ENCODE assay signal across 27 mouse cellular contexts in the genomic region with DNA sequence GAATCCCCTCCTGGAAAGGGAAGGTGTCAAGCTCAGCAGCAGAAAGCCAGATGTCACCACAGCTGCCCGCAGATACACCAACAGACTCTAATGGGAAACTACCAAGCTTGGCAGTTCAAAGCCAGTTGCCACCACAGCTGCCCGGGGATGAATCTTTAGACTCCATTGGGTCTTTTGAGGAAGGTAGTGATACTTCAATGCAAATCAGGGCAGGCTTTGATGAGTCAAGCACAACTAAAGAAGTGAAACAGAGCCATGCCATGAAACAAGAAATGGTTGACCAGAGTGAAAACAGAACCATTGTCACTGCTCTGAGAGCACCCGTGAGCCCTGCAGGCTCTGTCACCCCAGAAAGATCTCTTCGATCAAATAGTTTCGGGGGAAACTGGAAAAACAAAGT. TPM values are rescaled to one million over a fixed set of nuclear protein-coding genes. Genes with fewer than 3 reads are reported as not detected.
DNase-seq lines count a peak whose midpoint lies in the region; ATAC-seq and TF ChIP-seq lines count a peak whose summit lies in the region.
"Had no signal": no experiment of that assay in that cellular context is flagged by ENCODE, and none has a peak within 500 bp of the region (broad histone marks: within the 10 kb centered on the region; RNA-seq: fewer than 3 reads in every experiment).

No protein-coding gene starts in this region.

- H3K4me3 ChIP-seq in midbrain, embryonic 11.5 days (ENCODE audit: low read depth, low read length): no peak overlapping the region
- no peak overlapping the region for H3K4me3 ChIP-seq in midbrain, embryonic 13.5 days (replicated peaks)
- peak overlapping the region; percentile 76 for H3K4me3 ChIP-seq in testis, adult 2 months (ENCODE audit: control insufficient read depth, low read depth, low read length)
- H3K4me3 ChIP-seq: heart, embryonic 12.5 days; heart, embryonic 15.5 days; hindbrain, embryonic 13.5 days had no signal

- WGBS in midbrain, embryonic 11.5 days: 96% methylated on average over 5 of the region's 5 CpGs
- 94% methylated on average over 5 of the region's 5 CpGs for WGBS in midbrain, embryonic 13.5 days

- TF ChIP-seq POLR2A in testis, adult 2 months (IDR thresholded peaks at IDR 0.05; ENCODE audit: control insufficient read depth, low read depth, low read length): no peak

- no peak overlapping the region for H3K9ac ChIP-seq in midbrain, embryonic 11.5 days (ENCODE audit: low read length)
- H3K9ac ChIP-seq in midbrain, embryonic 13.5 days (replicated peaks): no peak overlapping the region
- H3K9ac ChIP-seq: forebrain, postnatal 0 days; heart, embryonic 12.5 days; heart, embryonic 15.5 days; hindbrain, embryonic 13.5 days had no signal

- DNase-seq in midbrain, embryonic 11.5 days (ENCODE audit: low spot score, missing footprints): peak; percentile 44
- DNase-seq in testis, postnatal 14 days (ENCODE audit: low spot score): no peak
- no peak for DNase-seq in cerebellum, adult 18-20 months
- no peak for DNase-seq in yolk sac, embryonic 10.5 days (ENCODE audit: low spot score)
- no peak for DNase-seq in frontal cortex, postnatal 14 days (ENCODE audit: low spot score in 2 of 2)
- DNase-seq: adrenal gland, postnatal 14 days; cerebellum, adult 11 months; cerebellum, adult 8-10 months; cerebellum, postnatal 14 days; forebrain, postnatal 0 days; gastrocnemius, postnatal 25 days; heart, adult 18-20 months; heart, postnatal 10 days; heart, postnatal 36 days had no signal

- peaks cover 8% of the 10 kb centered on the region for H3K4me1 ChIP-seq in midbrain, embryonic 11.5 days (ENCODE audit: control insufficient read depth, insufficient read depth, low read length)
- H3K4me1 ChIP-seq in midbrain, embryonic 13.5 days (replicated peaks): peaks cover 18% of the 10 kb centered on the region
- H3K4me1 ChIP-seq in testis, adult 2 months (ENCODE audit: control insufficient read depth, insufficient read depth, low read length): peaks cover 9% of the 10 kb centered on the region

- ATAC-seq in midbrain, embryonic 11.5 days (ENCODE audit: low FRiP score): no peak
- no peak for ATAC-seq in midbrain, embryonic 13.5 days
- peak; percentile 50 for ATAC-seq in megakaryocyte, adult 5-6 weeks (ENCODE audit: poor library complexity, severe bottlenecking)
- ATAC-seq: CD4-positive, CD25-positive, alpha-beta regulatory T cell, adult 4 months; forebrain, embryonic 14.5 days; forebrain, postnatal 0 days; hindbrain, embryonic 16.5 days; Patski had no signal

- no peak overlapping the region for H3K27ac ChIP-seq in midbrain, embryonic 11.5 days (ENCODE audit: low read depth, low read length)
- H3K27ac ChIP-seq in midbrain, embryonic 13.5 days: no peak overlapping the region
- no peak overlapping the region for H3K27ac ChIP-seq in testis, adult 2 months (ENCODE audit: control insufficient read depth, insufficient read depth, low read depth, low read length)
- H3K27ac ChIP-seq: heart, embryonic 15.5 days; hindbrain, embryonic 10.5 days; hindbrain, embryonic 13.5 days had no signal

- no peak for TF ChIP-seq CTCF in testis, adult 2 months (IDR thresholded peaks at IDR 0.05; ENCODE audit: control insufficient read depth, insufficient read depth, insufficient replicate concordance, low read depth, low read length)

- H3K36me3 ChIP-seq in midbrain, embryonic 11.5 days (ENCODE audit: control insufficient read depth, insufficient read depth, low read length): peaks cover 3% of the 10 kb centered on the region; the same call in 1 of the 2 replicates
- H3K36me3 ChIP-seq in midbrain, embryonic 13.5 days: peaks cover 18% of the 10 kb centered on the region
- H3K36me3 ChIP-seq in testis, adult 2 months (ENCODE audit: control insufficient read depth, insufficient read depth, low read length): no peaks in the 10 kb centered on the region; the same call in 1 of the 2 replicates
- H3K36me3 ChIP-seq: G1E had no signal

- H3K4me2 ChIP-seq in midbrain, embryonic 11.5 days: no peak overlapping the region
- H3K4me2 ChIP-seq in midbrain, embryonic 13.5 days (replicated peaks): no peak overlapping the region
- H3K4me2 ChIP-seq: heart, embryonic 12.5 days; heart, embryonic 15.5 days; hindbrain, embryonic 13.5 days had no signal

- H3K27me3 ChIP-seq in midbrain, embryonic 11.5 days (ENCODE audit: control insufficient read depth, insufficient read depth, low read length): no peaks in the 10 kb centered on the region
- peaks cover 21% of the 10 kb centered on the region for H3K27me3 ChIP-seq in midbrain, embryonic 13.5 days
- H3K27me3 ChIP-seq in testis, adult 2 months (ENCODE audit: control insufficient read depth, insufficient read depth, low read length): no peaks in the 10 kb centered on the region
- H3K27me3 ChIP-seq: heart, embryonic 12.5 days; heart, embryonic 15.5 days had no signal

- H3K9me3 ChIP-seq in midbrain, embryonic 11.5 days (ENCODE audit: control insufficient read depth, low read length): peaks cover 18% of the 10 kb centered on the region
- H3K9me3 ChIP-seq in midbrain, embryonic 13.5 days: peaks cover 21% of the 10 kb centered on the region
- H3K9me3 ChIP-seq: heart, embryonic 15.5 days had no signal

RNA-seq across cellular contexts. Expression of a gene that starts 1.8 kb away (rescaled TPM):
- 8.5 and 10.4 TPM in 2 replicates for polyA plus RNA-seq in midbrain, embryonic 11.5 days (2014; fragmentation: Nextera tagmentation; extraction: Ambion mirVana)
- polyA plus RNA-seq in midbrain, embryonic 13.5 days (2015; fragmentation: Nextera tagmentation; extraction: Ambion mirVana): 8.5 and 8.7 TPM in 2 replicates
- polyA plus RNA-seq in testis, adult 2 months (2012; rRNA removed): 14.0 and 15.0 TPM in 2 replicates
- total RNA-seq in megakaryocyte, adult 5-6 weeks (2015): 2.7 and 4.6 TPM in 2 replicates
- 2.3 and 3.5 TPM in 2 replicates for total RNA-seq in megakaryocyte, adult 5-6 weeks (2017)
- polyA plus RNA-seq: C2C12, G1E, Patski had no signal

RNA-seq across cellular contexts. Expression of a gene that starts 58.4 kb away (rescaled TPM):
- 18.0 and 20.6 TPM in 2 replicates for polyA plus RNA-seq in midbrain, embryonic 11.5 days (2014; fragmentation: Nextera tagmentation; extraction: Ambion mirVana)
- 21.9 and 24.2 TPM in 2 replicates for polyA plus RNA-seq in midbrain, embryonic 13.5 days (2015; fragmentation: Nextera tagmentation; extraction: Ambion mirVana)
- 95.4 and 112 TPM in 2 replicates for polyA plus RNA-seq in testis, adult 2 months (2012; rRNA removed)
- 33.0 and 33.3 TPM in 2 replicates for total RNA-seq in megakaryocyte, adult 5-6 weeks (2015)
- 15.8 and 18.8 TPM in 2 replicates for total RNA-seq in megakaryocyte, adult 5-6 weeks (2017)
- total RNA-seq: G1E had no signal
- polyA plus RNA-seq: G1E had no signal
